Mouse (Mus musculus): ENCODE data around the gene Gga2.
A peak's percentile ranks its signal among the peaks of the same experiment; 100 is the strongest.

Gene Gga2

GRCm38 (mm10) chr7:122020667-122021354 is at the start of gene Gga2:
Gene Gga2, minus strand, starts transcription at chr7:122021222.
- DNase-seq (ENCODE audit: low spot score): peak; percentile 59

- DNase-seq (ENCODE audit: low spot score): no peak
Measured at GRCm38 (mm10) chr7:122067517-122068381, 46.7 kb upstream of the Gga2 start.

- DNase-seq (ENCODE audit: low spot score): peak; percentile 94
Measured at GRCm38 (mm10) chr7:122066945-122067516, 46.0 kb upstream of the Gga2 start, which contains the start of the genes Ubfd1 and Ears2. Gene Ubfd1, plus strand, starts transcription at chr7:122067175. Gene Ears2, minus strand, starts transcription at chr7:122067263.

GRCm38 (mm10) chr7:122066102-122066944 is 45.3 kb upstream of the Gga2 start:
- DNase-seq (ENCODE audit: low spot score): no peak

- no peak for DNase-seq (ENCODE audit: low spot score)
Measured at GRCm38 (mm10) chr7:122065656-122066055, 44.6 kb upstream of the Gga2 start.

- DNase-seq (ENCODE audit: low spot score): no peak
Measured at GRCm38 (mm10) chr7:122056633-122057032, 35.6 kb upstream of the Gga2 start.

- no peak for DNase-seq (ENCODE audit: low spot score)
Measured at GRCm38 (mm10) chr7:122050834-122051233, 29.8 kb upstream of the Gga2 start.

GRCm38 (mm10) chr7:122048191-122048590 is 27.2 kb upstream of the Gga2 start:
- DNase-seq (ENCODE audit: low spot score): no peak

- DNase-seq (ENCODE audit: low spot score): no peak
Measured at GRCm38 (mm10) chr7:122046813-122047212, 25.8 kb upstream of the Gga2 start.

GRCm38 (mm10) chr7:122045711-122046110 is 24.7 kb upstream of the Gga2 start:
- DNase-seq (ENCODE audit: low spot score): no peak

- no peak for DNase-seq (ENCODE audit: low spot score)
Measured at GRCm38 (mm10) chr7:122045181-122045634, 24.2 kb upstream of the Gga2 start.

GRCm38 (mm10) chr7:122044106-122044505 is 23.1 kb upstream of the Gga2 start:
- no peak for DNase-seq (ENCODE audit: low spot score)

- DNase-seq (ENCODE audit: low spot score): no peak
Measured at GRCm38 (mm10) chr7:122034348-122034747, 13.3 kb upstream of the Gga2 start.

- DNase-seq (ENCODE audit: low spot score): no peak
Measured at GRCm38 (mm10) chr7:122033371-122033770, 12.3 kb upstream of the Gga2 start.

- DNase-seq (ENCODE audit: low spot score): no peak
Measured at GRCm38 (mm10) chr7:122022131-122022530, 1.1 kb upstream of the Gga2 start.

GRCm38 (mm10) chr7:122020273-122020666 is 752 bp downstream of the Gga2 start:
- no peak for DNase-seq (ENCODE audit: low spot score)

GRCm38 (mm10) chr7:122018978-122019377 is 2.0 kb downstream of the Gga2 start:
- DNase-seq (ENCODE audit: low spot score): no peak

GRCm38 (mm10) chr7:122018247-122018646 is 2.8 kb downstream of the Gga2 start:
- no peak for DNase-seq (ENCODE audit: low spot score)

- DNase-seq (ENCODE audit: low spot score): no peak
Measured at GRCm38 (mm10) chr7:122015734-122016133, 5.3 kb downstream of the Gga2 start.

- no peak for DNase-seq (ENCODE audit: low spot score)
Measured at GRCm38 (mm10) chr7:122015105-122015504, 5.9 kb downstream of the Gga2 start.

- DNase-seq (ENCODE audit: low spot score): no peak
Measured at GRCm38 (mm10) chr7:122012949-122013348, 8.1 kb downstream of the Gga2 start.

GRCm38 (mm10) chr7:122012370-122012769 is 8.7 kb downstream of the Gga2 start:
- DNase-seq (ENCODE audit: low spot score): no peak

All from layer of hippocampus, adult 9-10 months (tissue).